Mouse (Mus musculus) limb, embryonic 14.5 days (tissue): ENCODE data around the gene Aldob. TPM values are rescaled to one million over a fixed set of nuclear protein-coding genes. Genes with fewer than 3 reads are reported as not detected.

Experiments used
- ATAC-seq: fragments of 200-750 bp; cut with Nextera tagmentation; 2 replicates; pipeline ENCODE4 v1.8.0; 2017; ENCODE audit warnings: low read depth, moderate number of reproducible peaks, moderate TSS enrichment; ENCODE audit not compliant: low FRiP score
- DNase-seq: peaks from one replicate; pipeline ENCODE4 v3.0.0-alpha.2; 2015; ENCODE audit warnings: low spot score
- H3K27ac ChIP-seq: fragments of 300-500 bp; sonication (generic); replicated peaks from 2 replicates; pipeline ENCODE4 v1.5.1; 2014; ENCODE audit warnings: low read depth, mild to moderate bottlenecking, low read length, moderate library complexity, mixed read lengths
- H3K27me3 ChIP-seq: fragments of 300-500 bp; sonication (generic); 2 replicates; pipeline ENCODE4 v1.6.1; 2014; ENCODE audit warnings: low read length, mixed read lengths; ENCODE audit not compliant: control insufficient read depth, insufficient read depth
- H3K36me3 ChIP-seq: fragments of 300-500 bp; sonication (generic); 2 replicates; pipeline ENCODE4 v1.6.1; 2014; ENCODE audit warnings: mild to moderate bottlenecking, low read length, moderate library complexity, mixed read lengths; ENCODE audit not compliant: control insufficient read depth, insufficient read depth
- H3K4me1 ChIP-seq: fragments of 300-500 bp; sonication (generic); 2 replicates; pipeline ENCODE4 v1.6.1; 2014; ENCODE audit warnings: antibody characterized with exemption, low read length, mixed read lengths; ENCODE audit not compliant: control insufficient read depth, insufficient read depth
- H3K4me2 ChIP-seq: fragments of 300-500 bp; sonication (generic); replicated peaks from 2 replicates; pipeline ENCODE4 v1.6.1; 2014; ENCODE audit warnings: low read depth, mild to moderate bottlenecking, low read length, moderate library complexity; ENCODE audit not compliant: severe bottlenecking
- H3K4me3 ChIP-seq: fragments of 300-500 bp; sonication (generic); replicated peaks from 2 replicates; pipeline ENCODE4 v1.5.1; 2014; ENCODE audit warnings: low read length
- H3K9ac ChIP-seq: fragments of 300-500 bp; sonication (generic); 2 replicates; pipeline ENCODE4 v1.6.1; 2014; ENCODE audit warnings: mild to moderate bottlenecking, low read depth, low read length, moderate library complexity; ENCODE audit not compliant: severe bottlenecking
- H3K9me3 ChIP-seq: fragments of 300-500 bp; sonication (generic); 2 replicates; pipeline ENCODE4 v1.6.1; 2016; ENCODE audit warnings: low read length; ENCODE audit not compliant: control insufficient read depth
- POLR2A ChIP-seq: fragments of 200-500 bp; IDR thresholded peaks from 2 replicates; pipeline ENCODE4 v1.8.0; 2012; ENCODE audit warnings: inconsistent platforms, mild to moderate bottlenecking, moderate library complexity, borderline replicate concordance; ENCODE audit not compliant: insufficient read depth, insufficient read length; ENCODE audit errors: extremely low read depth
- whole genome bisulfite sequencing: fragments of 180-500 bp; shearing (Covaris S2); extraction: QIAGEN DNeasy Blood & Tissue Kit; methylation state at CpG from one replicate; pipeline ENCODE4 v1.1.7; 2014; 5-methylcytosine and 5-hydroxymethylcytosine counted together
- polyA plus RNA-seq, 2 experiments: library from polyadenylated mRNA; depleted of rRNA in 1 of 2; stranded (reverse) in 1 of 2; unstranded in 1 of 2; fragments of >200 nt; fragmentation: Nextera tagmentation in 1 of 2; extraction: Ambion mirVana in 1 of 2; gene quantifications; 2 replicates each; pipeline versions ENCODE4 v1.2.1 to v1.2.3; 2012 to 2014

The Aldob gene
- polyA plus RNA-seq, 2 experiments, result 0.25 TPM; not detected in 1

- no peaks in the 10 kb centered on the region for H3K4me1 ChIP-seq
- H3K9ac ChIP-seq, result no peak overlapping the region
- H3K36me3 ChIP-seq, result peaks cover 12% of the 10 kb centered on the region
- DNase-seq, result no peak
- ATAC-seq, result no peak
- TF ChIP-seq POLR2A, result no peak
- H3K27me3 ChIP-seq, result no peaks in the 10 kb centered on the region
- H3K4me3 ChIP-seq, result no peak overlapping the region
- WGBS, result 87% methylated on average over 3 of the region's 3 CpGs
- H3K9me3 ChIP-seq, result peaks cover 6% of the 10 kb centered on the region
- no peak overlapping the region for H3K27ac ChIP-seq
- H3K4me2 ChIP-seq, result no peak overlapping the region
These were observed 14.3 kb downstream of the Aldob start for GRCm38 (mm10) chr4:49535036-49535435.

GRCm38 (mm10) chr4:49522576-49522975 is 26.8 kb downstream of the Aldob start:
- H3K4me1 ChIP-seq, result peaks cover 13% of the 10 kb centered on the region
- 80% methylated on average over 9 of the region's 9 CpGs for whole genome bisulfite sequencing
- no peaks in the 10 kb centered on the region for H3K9me3 ChIP-seq
- no peak overlapping the region for H3K9ac ChIP-seq
- H3K36me3 ChIP-seq, result peaks cover 12% of the 10 kb centered on the region
- no peaks in the 10 kb centered on the region for H3K27me3 ChIP-seq
- ATAC-seq (no peak), DNase-seq (no peak)
- H3K4me2 ChIP-seq, result peak overlapping the region; percentile 65; the same call in 1 of the 2 replicates
- peak overlapping the region; percentile 66; the same call in 1 of the 2 replicates for H3K4me3 ChIP-seq
- no peak overlapping the region for H3K27ac ChIP-seq
- no peak for TF ChIP-seq POLR2A

- H3K9me3 ChIP-seq, result no peaks in the 10 kb centered on the region
- H3K4me1 ChIP-seq, result peaks cover 13% of the 10 kb centered on the region
- peak overlapping the region; percentile 66 for H3K4me3 ChIP-seq
- peak; percentile 16 for DNase-seq
- no peaks in the 10 kb centered on the region for H3K27me3 ChIP-seq
- TF ChIP-seq POLR2A, result no peak
- peak; percentile 38; the same call in 1 of the 2 replicates for ATAC-seq
- peak overlapping the region; percentile 73 for H3K9ac ChIP-seq
- H3K27ac ChIP-seq, result peak overlapping the region; percentile 61; the same call in 1 of the 2 replicates
- peak overlapping the region; percentile 65 for H3K4me2 ChIP-seq
- WGBS, result under 1% methylated on average over 17 of the region's 17 CpGs
- peaks cover 10% of the 10 kb centered on the region; the same call in 1 of the 2 replicates for H3K36me3 ChIP-seq
These were observed 28.0 kb downstream of the Aldob start for GRCm38 (mm10) chr4:49521346-49521745.

GRCm38 (mm10) chr4:49520572-49521340 is 28.6 kb downstream of the Aldob start, which contains the start of the genes Mrpl50 and Zfp189:
Gene Mrpl50 (minus strand): TSS chr4:49521093.
Gene Zfp189 (plus strand): TSS chr4:49521176.
- peaks cover 10% of the 10 kb centered on the region; the same call in 1 of the 2 replicates for H3K36me3 ChIP-seq
- peak within 1 kb of the TSS; percentile 61 for H3K27ac ChIP-seq
- under 1% methylated on average over 41 of the region's 41 CpGs for WGBS
- peak within 1 kb of the TSS; percentile 66 for H3K4me3 ChIP-seq
- peak within 1 kb of the TSS; percentile 73 for H3K9ac ChIP-seq
- no peaks in the 10 kb centered on the region for H3K9me3 ChIP-seq
- TF ChIP-seq POLR2A, result peak; percentile 86; the same call in 1 of the 2 replicates
- peaks cover 13% of the 10 kb centered on the region for H3K4me1 ChIP-seq
- peak; percentile 99 for ATAC-seq
- no peaks in the 10 kb centered on the region for H3K27me3 ChIP-seq
- DNase-seq, result peak; percentile 97
- H3K4me2 ChIP-seq, result peak within 1 kb of the TSS; percentile 65

- peaks cover 13% of the 10 kb centered on the region for H3K4me1 ChIP-seq
- no peak overlapping the region for H3K27ac ChIP-seq
- peak overlapping the region; percentile 11 for H3K4me3 ChIP-seq
- H3K36me3 ChIP-seq, result peaks cover 2% of the 10 kb centered on the region
- ATAC-seq (no peak), DNase-seq (no peak)
- H3K9me3 ChIP-seq, result no peaks in the 10 kb centered on the region
- H3K4me2 ChIP-seq, result peak overlapping the region; percentile 28
- 63% methylated on average over 5 of the region's 5 CpGs for WGBS
- no peak overlapping the region for H3K9ac ChIP-seq
- no peaks in the 10 kb centered on the region for H3K27me3 ChIP-seq
- no peak for TF ChIP-seq POLR2A
These were observed 29.9 kb downstream of the Aldob start for GRCm38 (mm10) chr4:49519476-49519875.
